Mouse (Mus musculus) testis, adult 2 months (tissue): ENCODE results near the gene Zfp800.

Experiments used
- CTCF ChIP-seq: fragments of 200-500 bp; IDR thresholded peaks from 2 replicates; pipeline ENCODE4 v1.5.1; 2012; ENCODE audit warnings: low read depth, mild to moderate bottlenecking, inconsistent platforms, low read length, moderate library complexity; ENCODE audit not compliant: control insufficient read depth, insufficient read depth, insufficient replicate concordance
- POLR2A ChIP-seq: fragments of 200-500 bp; IDR thresholded peaks from 2 replicates; pipeline ENCODE4 v1.6.1; 2012; ENCODE audit warnings: low read depth, mild to moderate bottlenecking, inconsistent platforms, low read length, moderate library complexity; ENCODE audit not compliant: control insufficient read depth

DNA sequence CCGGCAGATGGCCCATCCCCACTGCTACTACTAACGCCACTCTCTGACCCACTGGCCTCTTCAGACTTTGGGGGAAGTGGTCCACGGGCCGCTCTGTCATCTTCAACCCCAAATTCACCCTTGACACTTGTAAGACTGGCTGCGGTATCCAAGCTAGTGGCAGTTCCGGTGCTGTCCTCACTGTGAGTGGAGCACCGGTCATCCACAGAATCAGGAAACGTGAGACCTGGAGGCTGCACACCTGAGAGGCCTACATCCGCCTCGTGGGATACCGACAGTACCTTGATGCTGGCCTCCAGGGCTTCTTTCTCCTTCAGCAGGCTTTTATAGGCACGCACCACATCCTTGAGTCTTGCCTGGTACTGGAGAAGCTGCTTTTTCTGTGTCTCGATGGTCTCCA, 23.1 kb upstream of the Zfp800 start:
- TF ChIP-seq POLR2A (no peak), CTCF (no peak)
